Mouse (Mus musculus) mature B cell (primary cell): ENCODE data around the gene Camkk2.

Experiments used
- in situ Hi-C: fragments of 300-500 bp; cut with MboI; formaldehyde crosslinking; loops from 2 replicates; pipeline ENCODE4 v1.14.3; 2019

Camkk2 gene

DNA sequence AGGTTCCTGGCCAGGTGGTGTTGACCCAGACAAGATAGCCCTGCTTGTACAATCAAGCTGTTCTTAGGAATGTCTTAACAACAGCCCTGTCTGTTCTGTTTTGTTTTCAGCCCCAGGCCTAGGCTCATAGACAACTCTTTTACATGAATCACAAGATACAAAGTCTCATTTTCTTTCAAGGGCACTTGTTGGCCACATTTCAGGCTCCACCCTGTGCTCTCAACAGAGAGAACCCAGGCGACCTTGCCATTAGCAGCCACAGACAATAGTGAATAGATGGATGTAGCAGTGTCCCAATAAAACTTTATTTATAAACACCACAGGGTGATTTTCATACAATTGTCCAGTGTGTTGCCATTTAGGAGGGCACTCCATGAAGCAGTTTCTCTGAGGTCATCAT is 2.9 kb upstream of the Camkk2 start:
- in situ Hi-C loops, result no loop called here

DNA sequence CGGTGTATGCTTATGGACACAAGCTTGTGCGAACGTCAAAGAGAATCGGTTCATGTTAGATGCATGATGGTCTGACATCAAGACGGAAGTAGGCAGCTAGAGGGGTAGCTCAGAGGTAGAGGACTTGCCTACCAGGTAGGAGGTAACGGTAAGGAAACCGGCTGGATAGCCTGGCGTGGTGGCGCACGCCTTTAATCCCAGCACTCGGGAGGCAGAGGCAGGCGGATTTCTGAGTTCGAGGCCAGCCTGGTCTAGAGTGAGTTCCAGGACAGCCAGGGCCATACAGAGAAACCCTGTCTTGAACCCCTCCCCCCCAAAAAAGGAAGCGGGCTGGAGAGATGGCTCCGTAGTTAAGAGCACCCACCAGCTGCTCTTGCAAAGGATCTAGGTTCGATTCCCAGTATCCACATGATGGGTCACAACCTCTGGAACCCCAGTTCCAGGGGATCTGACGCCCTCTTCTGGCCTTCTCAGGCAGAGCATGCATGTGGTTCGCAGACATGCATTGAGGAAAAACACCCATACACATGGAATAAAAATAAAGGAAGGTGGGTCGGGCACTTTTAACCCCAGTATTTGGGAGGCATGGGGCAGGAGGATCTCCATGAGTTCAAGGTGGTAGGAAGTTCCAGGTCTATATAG is 1.7 kb upstream of the Camkk2 start:
- in situ Hi-C loops, result no loop called here

DNA sequence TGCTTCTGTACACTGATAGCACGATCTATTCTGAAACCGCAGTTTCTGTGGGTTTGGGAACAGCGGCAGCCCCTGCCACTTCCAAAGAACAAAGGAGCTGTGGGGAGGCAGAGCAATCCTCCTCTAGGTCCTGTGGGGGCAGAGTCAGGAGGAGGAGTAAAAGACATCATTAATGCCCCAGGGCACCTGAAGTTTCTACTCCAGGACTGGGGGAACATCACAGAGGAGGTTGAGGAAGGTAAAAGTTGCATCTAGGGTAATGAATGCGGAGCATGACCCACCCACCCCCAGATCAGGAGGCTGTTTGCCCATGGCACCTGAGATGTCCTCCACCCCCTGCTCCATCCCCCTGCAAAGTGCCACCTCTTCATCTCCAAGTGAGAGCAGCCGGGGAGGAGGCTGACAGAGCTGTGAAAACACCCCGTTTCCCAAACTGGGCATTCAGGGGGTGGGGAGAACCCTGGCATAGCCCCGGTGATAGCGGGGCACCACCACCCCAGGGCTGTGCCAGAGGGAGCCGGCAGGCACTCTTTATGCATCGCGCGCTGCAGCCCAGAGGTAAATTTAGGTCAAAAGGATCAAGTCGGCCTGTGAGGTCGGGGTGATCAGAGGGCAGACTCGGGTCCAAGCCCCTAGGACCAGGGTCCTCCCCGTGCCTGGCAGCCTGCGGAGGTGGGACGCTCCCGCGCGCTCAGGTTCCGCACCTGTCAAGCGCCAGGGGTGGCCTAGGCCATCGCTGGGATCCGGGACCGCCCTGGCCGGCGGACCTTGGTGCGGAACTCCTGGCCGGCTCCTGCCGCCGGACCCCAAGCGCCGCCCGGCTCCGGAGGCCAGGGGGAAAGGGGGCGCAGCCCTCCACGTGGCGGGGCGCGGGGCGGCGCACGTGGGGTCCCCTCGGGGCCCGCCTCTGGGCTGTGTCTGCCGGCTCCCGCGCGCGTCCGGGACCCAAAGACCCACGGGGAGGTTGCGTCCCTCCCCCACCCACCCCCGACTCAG is 680 bp downstream of the Camkk2 start:
- in situ Hi-C loops, result no loop called here

DNA sequence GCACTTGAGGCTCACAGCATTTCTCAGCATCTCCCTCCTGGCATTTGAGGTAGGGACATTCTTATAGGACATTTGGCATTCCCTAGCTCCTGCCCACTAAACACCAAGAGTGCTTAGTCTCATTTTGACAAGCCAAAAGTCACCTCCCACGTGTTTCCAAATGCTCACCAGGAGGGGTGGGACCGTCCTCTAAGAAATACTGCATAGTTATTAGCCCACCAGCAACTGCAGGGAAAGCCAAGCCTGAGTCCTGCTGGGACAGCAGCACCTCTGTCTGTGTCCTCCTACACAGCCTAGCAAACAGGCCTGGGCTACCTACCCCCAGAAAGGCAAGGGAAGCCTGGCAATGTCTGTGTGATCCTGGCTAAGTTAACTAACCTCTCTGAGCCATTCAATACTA is 1.9 kb downstream of the Camkk2 start:
- in situ Hi-C loops, result no loop called here

DNA sequence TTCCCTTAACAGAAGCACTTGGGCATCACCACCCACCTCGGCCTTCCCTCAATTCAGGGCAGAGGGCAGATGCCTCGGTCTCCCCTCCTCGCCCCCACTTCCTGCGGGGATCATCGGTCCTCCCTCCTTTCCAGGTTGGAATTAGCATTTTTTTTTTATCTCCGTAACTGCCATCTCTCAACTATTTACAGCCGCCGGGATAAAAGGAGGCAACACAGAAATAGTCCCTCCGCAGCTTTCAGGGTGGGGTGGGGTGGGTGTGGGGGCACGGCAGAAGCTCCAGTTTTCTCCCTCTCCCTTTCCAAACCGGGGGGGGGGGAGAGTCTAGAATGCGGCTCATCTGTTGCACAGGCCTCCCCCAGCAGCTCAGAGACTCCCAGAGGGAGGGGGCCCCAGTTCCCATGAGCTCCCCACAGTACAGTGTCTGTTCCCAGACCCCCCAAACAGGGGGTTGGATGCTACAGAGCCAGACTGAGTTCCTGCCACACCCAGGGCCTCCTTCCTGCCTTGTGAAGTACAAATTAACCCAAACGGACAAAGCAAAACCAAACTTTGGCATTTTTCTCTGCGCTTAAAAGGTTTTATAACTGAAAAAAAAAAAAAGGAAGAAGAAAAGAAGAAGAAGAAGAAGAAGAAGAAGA is 3.4 kb downstream of the Camkk2 start:
- in situ Hi-C loops, result no loop called here

DNA sequence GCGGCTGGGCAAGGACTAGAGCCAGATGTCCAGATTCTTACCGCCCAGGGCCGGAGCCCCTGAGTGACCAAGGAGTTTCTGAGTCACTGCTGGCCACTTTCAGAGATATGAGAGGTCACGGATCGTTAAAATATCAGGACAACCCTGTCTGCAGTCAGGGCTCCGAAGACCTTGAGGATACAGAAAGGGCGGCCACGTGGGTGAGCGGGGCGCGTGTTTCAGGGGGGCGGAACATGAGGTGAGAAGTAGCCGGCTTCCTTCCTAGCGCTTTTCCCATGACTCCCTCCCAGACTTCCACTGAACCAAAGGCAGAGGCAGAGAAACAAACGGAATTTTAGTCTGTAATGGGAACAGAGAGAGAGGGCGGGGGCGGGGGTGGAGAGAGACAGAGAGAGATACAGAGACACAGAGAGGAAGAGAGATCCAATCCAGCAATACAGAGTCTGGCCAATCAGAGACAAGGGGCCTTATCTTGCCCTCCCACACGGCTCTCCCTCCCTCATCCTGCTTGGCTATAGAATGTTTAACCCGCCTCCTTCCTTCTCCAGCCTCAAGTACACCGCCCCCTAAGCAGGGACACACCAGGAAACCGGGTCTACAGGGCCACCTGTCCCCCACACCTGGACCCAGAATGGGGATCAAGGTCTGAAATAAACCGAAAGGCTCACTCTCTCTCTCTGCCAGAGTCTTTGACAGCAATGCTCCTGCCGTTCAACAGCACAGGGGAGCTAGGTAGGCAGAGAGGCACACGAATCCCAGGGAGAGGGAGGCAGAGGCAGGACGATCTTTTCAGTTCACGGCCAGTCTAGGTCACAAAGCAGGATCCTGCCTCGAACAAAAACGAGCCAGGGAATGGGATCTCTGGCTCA is 4.2 kb downstream of the Camkk2 start:
- in situ Hi-C loops, result no loop called here

DNA sequence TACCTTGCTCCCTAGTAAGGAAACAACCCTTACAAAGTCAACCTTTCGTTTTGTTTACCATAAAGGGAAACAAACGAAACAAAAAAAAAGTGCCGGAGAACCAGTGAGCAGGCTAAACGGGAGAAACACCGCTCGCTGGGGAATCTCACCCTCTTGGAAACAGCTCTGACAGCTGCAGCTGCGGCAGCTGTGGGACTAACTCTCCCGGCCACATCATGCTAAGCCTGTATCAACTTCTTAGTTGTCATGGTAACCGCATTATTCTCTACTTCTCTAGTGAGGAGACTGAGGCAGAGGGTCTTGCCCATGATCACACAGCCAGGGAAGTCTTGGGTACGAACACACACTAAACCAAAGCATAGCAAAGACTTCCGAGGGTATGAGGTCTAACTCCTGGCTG is 5.5 kb downstream of the Camkk2 start:
- in situ Hi-C loops, result no loop called here

DNA sequence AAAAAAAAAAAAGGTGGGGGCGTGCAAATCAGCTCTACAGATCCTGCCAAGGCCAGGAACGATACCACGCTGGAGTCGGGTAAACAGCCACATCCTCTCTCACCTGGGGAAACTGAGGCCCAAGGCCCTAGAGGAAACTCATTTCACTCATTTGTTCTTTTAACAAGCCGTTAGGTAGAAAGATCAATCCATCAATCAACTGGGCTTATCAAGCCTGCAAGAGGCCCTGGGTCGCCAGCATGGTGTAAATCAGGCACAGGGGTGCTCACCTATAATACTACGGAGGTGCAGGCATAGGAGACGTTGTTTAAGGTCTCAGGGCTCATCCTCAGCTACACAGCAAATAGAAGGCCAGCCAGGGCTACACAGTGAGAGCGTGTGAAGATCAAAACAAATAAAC is 7.8 kb downstream of the Camkk2 start:
- in situ Hi-C loops, result no loop called here

DNA sequence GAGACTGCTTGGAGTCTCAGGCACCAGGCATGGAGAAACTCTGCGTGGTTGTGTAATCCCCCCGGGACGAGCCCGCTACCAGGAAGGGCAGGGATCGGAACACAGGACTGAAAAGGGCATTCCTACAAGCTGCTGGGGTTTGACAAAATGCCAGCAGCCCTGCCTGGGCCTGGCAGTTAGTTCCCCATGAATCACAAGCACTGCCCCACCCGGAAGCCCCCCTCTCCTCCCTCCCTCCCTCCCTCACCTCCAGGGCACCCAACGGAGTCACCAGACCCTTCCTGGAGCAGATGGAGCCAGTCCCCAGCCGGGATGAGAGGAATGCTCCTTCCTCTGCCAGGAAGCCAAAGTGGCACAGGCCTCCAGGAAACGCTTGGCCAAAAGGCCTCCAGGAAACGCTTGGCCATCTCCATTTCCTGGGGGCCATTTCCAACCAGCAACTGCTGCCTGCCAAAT is 8.4 kb downstream of the Camkk2 start:
- in situ Hi-C loops, result no loop called here

DNA sequence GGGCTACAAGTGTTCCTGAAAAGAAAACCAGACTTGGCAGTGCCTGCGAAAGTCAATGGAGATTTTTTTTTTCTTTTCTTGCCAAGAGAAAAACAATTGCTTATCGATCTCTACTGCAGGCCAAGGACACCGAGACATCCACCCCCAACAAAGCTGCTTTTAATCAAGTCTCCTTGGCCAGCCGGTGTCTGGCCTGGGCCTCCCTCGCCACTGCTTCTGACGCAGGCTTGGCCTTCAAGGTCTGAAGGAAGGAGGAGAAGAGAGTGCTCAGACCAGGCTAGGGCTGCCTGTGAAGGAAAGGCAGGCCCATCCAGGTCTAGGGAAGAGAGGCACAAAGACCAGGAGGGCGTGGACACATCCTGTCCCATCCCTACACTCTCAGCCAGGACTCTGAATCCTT is 8.9 kb downstream of the Camkk2 start:
- in situ Hi-C loops, result no loop called here

DNA sequence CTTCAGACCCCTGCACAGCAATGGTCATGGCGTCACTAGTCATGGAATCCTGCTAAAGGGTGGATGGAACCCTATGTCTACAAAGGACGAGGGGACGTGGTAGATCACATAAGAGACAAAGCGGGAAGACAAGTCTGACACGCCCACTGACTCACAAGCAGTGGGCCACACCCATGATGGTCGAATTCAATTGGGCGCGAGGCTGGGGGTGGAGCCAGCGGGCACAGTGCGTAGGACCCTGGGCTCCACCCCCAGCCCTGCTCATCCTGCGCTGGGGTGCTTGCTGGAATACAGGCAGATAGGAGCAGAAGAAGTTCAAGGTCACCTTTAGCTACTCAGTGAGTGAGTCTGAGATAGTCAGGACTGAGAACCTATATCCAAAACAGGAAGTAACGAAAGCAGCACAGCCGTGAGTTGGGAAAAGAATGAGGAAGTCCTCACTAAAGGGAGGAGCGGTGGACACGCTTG is 10.1 kb downstream of the Camkk2 start:
- in situ Hi-C loops, result no loop called here

DNA sequence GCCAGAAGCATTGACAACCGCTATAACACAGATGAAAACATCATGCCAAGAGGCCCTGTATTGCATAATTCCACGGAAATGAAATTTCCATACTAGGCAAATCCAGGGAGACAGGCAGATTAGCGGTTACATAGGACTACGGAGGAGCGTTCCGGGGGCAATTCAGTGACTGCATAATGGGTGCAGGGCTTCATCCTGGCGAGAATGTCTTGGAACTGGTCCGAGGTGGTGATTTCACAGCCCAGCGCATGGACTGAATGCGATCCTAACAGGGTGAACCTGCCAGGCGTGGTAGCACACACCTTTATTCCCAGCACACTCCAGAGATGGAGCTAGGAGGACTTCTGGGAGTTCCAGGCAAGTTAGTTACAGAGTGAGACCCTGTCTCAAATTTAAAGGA is 11.9 kb downstream of the Camkk2 start:
- in situ Hi-C loops, result no loop called here

DNA sequence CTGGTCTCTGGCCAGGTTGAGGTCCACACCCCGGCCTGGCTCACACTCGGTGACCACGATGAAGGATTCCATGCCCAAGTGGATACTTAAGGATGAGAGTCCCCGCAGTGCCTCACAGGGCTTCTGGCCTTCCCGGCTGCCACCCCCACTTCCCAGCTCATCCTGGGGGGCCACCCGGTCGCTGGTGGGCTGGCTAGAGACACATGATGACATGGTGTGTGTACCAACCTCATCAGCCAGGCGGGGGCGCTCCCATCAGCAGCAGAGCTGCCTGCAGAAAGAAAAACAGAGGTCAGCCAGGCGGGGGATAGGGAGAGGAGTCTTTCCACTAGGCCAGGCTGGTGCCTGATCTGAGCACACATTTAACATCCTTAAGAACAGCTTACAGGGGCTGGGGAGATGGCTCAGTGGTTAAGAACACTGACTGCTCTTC is 15.2 kb downstream of the Camkk2 start:
- in situ Hi-C loops, result no loop called here

DNA sequence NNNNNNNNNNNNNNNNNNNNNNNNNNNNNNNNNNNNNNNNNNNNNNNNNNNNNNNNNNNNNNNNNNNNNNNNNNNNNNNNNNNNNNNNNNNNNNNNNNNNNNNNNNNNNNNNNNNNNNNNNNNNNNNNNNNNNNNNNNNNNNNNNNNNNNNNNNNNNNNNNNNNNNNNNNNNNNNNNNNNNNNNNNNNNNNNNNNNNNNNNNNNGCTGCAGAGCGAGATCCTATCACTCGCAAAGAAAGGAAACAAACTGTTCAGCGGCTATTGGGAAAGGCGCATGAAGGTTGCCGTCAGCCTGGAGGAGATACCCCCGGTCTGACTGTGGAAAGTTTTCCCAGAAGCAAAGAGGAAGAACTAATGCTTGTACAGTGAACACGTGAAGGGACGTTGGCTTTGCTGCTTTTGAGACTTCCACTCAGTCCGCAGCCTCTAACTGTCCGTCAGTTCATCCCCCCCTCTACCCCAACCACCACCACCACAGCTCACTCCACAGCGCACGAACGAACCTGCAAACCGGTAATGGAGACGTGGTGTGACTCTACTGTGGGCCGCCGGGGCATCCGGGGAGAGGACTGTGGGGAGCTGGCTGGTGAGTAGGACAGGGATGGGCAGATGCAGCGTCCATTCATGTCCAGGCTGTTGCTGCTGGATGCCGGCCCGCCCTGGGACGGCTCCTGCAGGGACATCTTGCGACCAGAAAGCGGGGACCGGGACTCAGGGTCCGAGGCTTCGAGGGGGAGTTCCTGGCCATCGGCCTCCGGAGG is 15.8 kb downstream of the Camkk2 start:
- in situ Hi-C loops, result no loop called here

DNA sequence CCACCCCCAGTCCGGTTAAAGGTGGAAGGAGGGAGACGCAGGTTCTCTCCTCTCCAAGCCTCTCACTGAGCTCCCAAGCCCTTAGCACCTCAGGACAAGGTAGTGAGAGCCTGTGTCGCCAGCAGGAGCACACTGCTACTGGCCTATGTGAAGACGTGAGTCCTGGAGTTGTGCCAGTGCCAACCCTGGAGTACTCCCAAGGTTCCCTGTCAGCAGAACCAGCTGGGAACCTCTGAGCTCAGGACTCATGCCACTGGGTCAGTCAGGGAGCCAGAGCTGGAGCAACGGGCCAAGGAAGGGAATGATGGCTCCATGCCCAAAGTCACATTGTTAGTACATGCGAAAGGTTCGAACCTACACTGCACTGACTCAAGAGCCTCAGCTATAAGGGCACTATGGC is 22.5 kb downstream of the Camkk2 start:
- in situ Hi-C loops, result no loop called here

DNA sequence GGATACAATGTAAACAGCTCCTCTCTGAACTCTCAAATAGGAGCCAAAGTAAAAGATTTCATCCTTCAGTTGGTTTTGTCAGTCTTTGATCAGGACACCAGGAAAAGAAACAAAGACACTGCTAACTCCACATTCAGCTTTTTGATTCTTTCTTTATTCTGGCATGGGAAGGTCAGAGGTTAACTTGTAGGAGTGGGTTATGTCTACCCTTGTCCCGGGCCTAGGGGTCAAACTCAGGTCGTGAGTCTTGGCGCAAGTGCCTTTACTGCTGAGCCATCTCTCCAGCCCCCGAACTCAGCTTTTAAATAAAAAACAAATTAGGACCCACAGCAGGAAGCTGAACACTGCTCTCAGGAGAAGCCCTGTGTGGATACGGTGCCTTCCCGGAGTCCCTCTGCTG is 23.1 kb downstream of the Camkk2 start:
- in situ Hi-C loops, result no loop called here

DNA sequence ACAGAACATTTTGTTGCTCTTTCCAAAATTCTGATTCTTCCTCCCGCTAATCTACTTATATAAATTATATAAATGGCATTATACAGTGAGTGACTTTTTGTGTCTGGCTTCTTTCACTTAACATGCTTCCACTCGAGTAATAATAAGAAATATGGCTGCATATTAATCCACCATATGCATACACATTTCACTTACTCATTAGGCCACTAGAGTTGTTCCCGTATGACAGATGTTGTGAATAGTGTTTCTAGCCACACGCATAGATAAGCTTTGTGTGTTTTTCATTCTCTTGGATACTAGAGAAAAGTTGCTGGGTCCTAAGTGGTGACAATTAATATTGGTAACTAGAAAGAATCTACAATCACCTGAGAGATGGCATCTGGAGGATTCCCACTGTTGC is 23.6 kb downstream of the Camkk2 start:
- in situ Hi-C loops, result no loop called here

DNA sequence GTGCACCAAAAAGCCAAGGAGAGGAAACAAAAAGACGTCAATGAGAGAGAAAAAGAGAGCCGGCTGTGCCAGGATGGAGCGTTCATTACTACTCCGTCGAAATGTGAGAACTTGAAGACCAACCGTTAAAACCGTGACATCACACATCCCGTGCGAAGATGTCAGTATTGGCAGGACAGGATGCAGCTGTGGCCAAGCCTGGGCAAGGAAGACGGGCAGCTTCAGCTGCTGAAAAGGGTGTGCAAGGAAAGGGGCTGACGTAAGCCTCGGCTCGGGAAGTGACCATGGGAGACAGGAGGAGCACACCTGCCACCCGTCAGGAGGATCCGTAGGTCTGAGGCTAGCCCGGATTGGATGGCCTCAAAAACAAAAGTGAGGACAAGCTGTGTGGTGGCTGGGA is 24.7 kb downstream of the Camkk2 start:
- in situ Hi-C loops, result no loop called here

DNA sequence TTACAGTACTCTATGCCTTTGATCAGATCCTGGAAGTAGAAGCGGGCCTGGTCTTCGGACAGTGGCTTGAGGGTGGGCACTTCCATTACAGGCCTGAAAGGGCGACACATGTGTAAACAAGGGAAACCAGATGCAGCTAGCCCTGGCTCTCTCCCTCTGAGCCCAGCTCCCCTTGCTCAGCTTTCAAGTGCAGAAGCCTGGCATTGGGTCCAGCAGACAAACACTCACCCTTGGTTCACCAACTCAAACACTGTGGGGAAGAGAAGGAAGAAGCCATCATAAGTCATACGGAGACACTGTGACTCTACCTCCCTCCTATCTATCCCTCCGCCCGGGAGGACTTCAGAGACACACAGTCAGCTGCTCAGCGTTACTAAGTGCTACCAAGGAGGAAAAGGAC is 31.3 kb downstream of the Camkk2 start:
- in situ Hi-C loops, result no loop called here

DNA sequence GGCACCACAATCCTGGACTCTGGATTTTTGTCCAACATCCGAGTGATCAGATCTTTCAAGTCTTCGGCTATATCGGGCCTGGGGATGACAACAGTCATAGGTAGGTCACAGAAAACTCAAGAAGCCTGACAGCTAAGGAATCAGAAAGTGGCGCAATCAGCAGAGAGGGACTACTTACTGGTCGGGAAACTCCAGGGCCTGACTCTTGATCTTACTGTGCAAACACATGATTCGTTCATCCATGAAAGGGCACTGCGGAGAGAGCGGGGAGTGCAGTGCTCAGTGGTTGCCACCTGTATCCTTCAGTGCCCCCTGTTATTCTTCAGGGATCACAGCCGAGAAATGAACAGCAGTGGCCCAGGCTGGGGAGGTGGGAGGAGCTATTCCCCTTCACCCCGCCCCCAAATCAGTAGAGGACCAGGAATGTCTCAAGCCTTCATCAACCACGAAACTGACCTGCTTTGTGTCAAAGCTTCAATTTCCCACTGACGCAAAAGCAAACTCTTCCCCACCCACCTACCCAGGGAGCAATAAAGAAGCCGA is 35.3 kb downstream of the Camkk2 start:
- in situ Hi-C loops, result no loop called here

DNA sequence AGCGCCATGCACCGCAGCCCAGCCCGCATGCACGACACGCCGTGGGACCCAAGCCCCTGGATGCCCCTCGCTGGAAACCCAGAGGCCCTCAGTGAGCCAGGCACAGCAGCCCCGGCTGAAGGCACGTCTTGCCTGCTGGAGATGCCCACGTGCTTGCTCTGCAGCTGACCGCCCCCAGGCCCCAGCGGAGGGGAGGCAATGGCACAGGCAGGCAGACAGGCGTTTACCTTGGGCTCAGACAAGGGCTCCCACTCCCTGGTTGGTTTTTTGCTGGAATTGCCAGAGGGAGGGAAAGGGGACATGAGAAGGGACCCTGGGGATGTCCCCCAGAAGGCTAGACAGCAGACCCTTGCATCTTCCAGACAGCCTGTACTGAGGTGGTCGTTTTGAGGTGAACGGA is 42.4 kb downstream of the Camkk2 start:
- in situ Hi-C loops, result no loop called here
